Mouse (Mus musculus) brain, embryonic 18.5 days (tissue): ENCODE results near the gene Lrrc4.

Source experiments
- DNase-seq: peaks from one replicate; pipeline ENCODE4 v3.0.0-alpha.2; 2012; ENCODE audit warnings: low read depth, low spot score

The Lrrc4 gene

GRCm38 (mm10) chr6:28771331-28771730, 60.2 kb downstream of the Lrrc4 start:
- DNase-seq, result no peak

GRCm38 (mm10) chr6:28767891-28768481, 63.6 kb downstream of the Lrrc4 start:
- DNase-seq, result no peak

GRCm38 (mm10) chr6:28766622-28767021, 64.9 kb downstream of the Lrrc4 start:
- DNase-seq, result no peak

GRCm38 (mm10) chr6:28762132-28762775, 69.3 kb downstream of the Lrrc4 start:
- DNase-seq, result no peak

- no peak for DNase-seq
These were observed 69.8 kb downstream of the Lrrc4 start for GRCm38 (mm10) chr6:28761728-28762127.

- no peak for DNase-seq
These were observed 73.3 kb downstream of the Lrrc4 start for GRCm38 (mm10) chr6:28758293-28758692.

GRCm38 (mm10) chr6:28756306-28757018, 75.1 kb downstream of the Lrrc4 start:
- peak; percentile 58 for DNase-seq

GRCm38 (mm10) chr6:28754127-28754898, 77.2 kb downstream of the Lrrc4 start:
- DNase-seq, result no peak

- DNase-seq, result peak; percentile 54
These were observed 77.9 kb downstream of the Lrrc4 start for GRCm38 (mm10) chr6:28753681-28754080.

GRCm38 (mm10) chr6:28753217-28753616, 78.3 kb downstream of the Lrrc4 start:
- DNase-seq, result no peak

- DNase-seq, result no peak
These were observed 80.4 kb downstream of the Lrrc4 start for GRCm38 (mm10) chr6:28751186-28751585.

GRCm38 (mm10) chr6:28749224-28749623, 82.3 kb downstream of the Lrrc4 start:
- no peak for DNase-seq

GRCm38 (mm10) chr6:28747931-28748670, 83.4 kb downstream of the Lrrc4 start:
- no peak for DNase-seq

GRCm38 (mm10) chr6:28747025-28747424, 84.5 kb downstream of the Lrrc4 start:
- no peak for DNase-seq

- DNase-seq, result no peak
These were observed 85.7 kb downstream of the Lrrc4 start for GRCm38 (mm10) chr6:28745864-28746263.

- no peak for DNase-seq
These were observed 88.0 kb downstream of the Lrrc4 start for GRCm38 (mm10) chr6:28743586-28743985.

GRCm38 (mm10) chr6:28737601-28738000, 93.9 kb downstream of the Lrrc4 start:
- DNase-seq, result no peak

GRCm38 (mm10) chr6:28736665-28737064, 94.9 kb downstream of the Lrrc4 start:
- DNase-seq, result no peak

- DNase-seq, result no peak
These were observed 96.4 kb downstream of the Lrrc4 start for GRCm38 (mm10) chr6:28735116-28735515.

- no peak for DNase-seq
These were observed 97.5 kb downstream of the Lrrc4 start for GRCm38 (mm10) chr6:28733884-28734647.

- DNase-seq, result no peak
These were observed 100.3 kb downstream of the Lrrc4 start for GRCm38 (mm10) chr6:28731246-28731645.
